In genomic region chr17:75804358-75804757, GRCm38 (mm10) we compare ENCODE assay signal across 15 mouse cellular contexts.
DNase-seq lines count a peak whose midpoint lies in the region; ATAC-seq and TF ChIP-seq lines count a peak whose summit lies in the region.
"Had no signal": no experiment of that assay in that cellular context is flagged by ENCODE, and none has a peak within 500 bp of the region (broad histone marks: within the 10 kb centered on the region; RNA-seq: fewer than 3 reads in every experiment).

No protein-coding gene starts in this region.

- intact Hi-C loops in gastrocnemius, adult 2 months (cut with DNase I) = no loop called here

- 34% methylated on average over 1 of the region's 1 CpGs for WGBS in forebrain, embryonic 15.5 days
- WGBS in forebrain, embryonic 10.5 days = 78% methylated on average over 1 of the region's 1 CpGs
- 54% methylated on average over 1 of the region's 1 CpGs for WGBS in limb, embryonic 13.5 days
- 75% methylated on average over 1 of the region's 1 CpGs for WGBS in limb, embryonic 10.5 days

- no peak overlapping the region for H3K4me2 ChIP-seq in forebrain, embryonic 15.5 days (replicated peaks)
- H3K4me2 ChIP-seq in limb, embryonic 13.5 days (replicated peaks) = no peak overlapping the region
- H3K4me2 ChIP-seq: liver, embryonic 12.5 days; lung, embryonic 15.5 days had no signal

- peaks cover 12% of the 10 kb centered on the region for H3K4me1 ChIP-seq in forebrain, embryonic 15.5 days
- H3K4me1 ChIP-seq in forebrain, embryonic 10.5 days = peaks cover 24% of the 10 kb centered on the region
- H3K4me1 ChIP-seq in limb, embryonic 13.5 days = no peaks in the 10 kb centered on the region
- no peaks in the 10 kb centered on the region for H3K4me1 ChIP-seq in limb, embryonic 10.5 days
- H3K4me1 ChIP-seq: heart, embryonic 10.5 days; lung, embryonic 15.5 days had no signal

- H3K9me3 ChIP-seq in forebrain, embryonic 15.5 days = no peaks in the 10 kb centered on the region
- no peaks in the 10 kb centered on the region for H3K9me3 ChIP-seq in forebrain, embryonic 10.5 days
- H3K9me3 ChIP-seq in limb, embryonic 13.5 days = no peaks in the 10 kb centered on the region
- H3K9me3 ChIP-seq in limb, embryonic 10.5 days (replicated peaks) = no peaks in the 10 kb centered on the region
- H3K9me3 ChIP-seq: heart, embryonic 10.5 days; liver, embryonic 12.5 days; lung, embryonic 15.5 days had no signal

- no peaks in the 10 kb centered on the region for H3K27me3 ChIP-seq in forebrain, embryonic 15.5 days
- H3K27me3 ChIP-seq in forebrain, embryonic 10.5 days (ENCODE audit: poor library complexity, severe bottlenecking) = peaks cover 56% of the 10 kb centered on the region
- no peaks in the 10 kb centered on the region for H3K27me3 ChIP-seq in limb, embryonic 13.5 days
- H3K27me3 ChIP-seq in limb, embryonic 10.5 days (ENCODE audit: low read depth, poor library complexity, severe bottlenecking) = no peaks in the 10 kb centered on the region
- H3K27me3 ChIP-seq: liver, embryonic 12.5 days; lung, embryonic 15.5 days had no signal

- no peaks in the 10 kb centered on the region for H3K36me3 ChIP-seq in forebrain, embryonic 15.5 days
- no peaks in the 10 kb centered on the region for H3K36me3 ChIP-seq in forebrain, embryonic 10.5 days (replicated peaks)
- no peaks in the 10 kb centered on the region for H3K36me3 ChIP-seq in limb, embryonic 13.5 days
- H3K36me3 ChIP-seq in limb, embryonic 10.5 days = no peaks in the 10 kb centered on the region
- H3K36me3 ChIP-seq: heart, embryonic 10.5 days; liver, embryonic 12.5 days; lung, embryonic 15.5 days had no signal

- H3K4me3 ChIP-seq in forebrain, embryonic 15.5 days = no peak overlapping the region
- no peak overlapping the region for H3K4me3 ChIP-seq in forebrain, embryonic 10.5 days
- no peak overlapping the region for H3K4me3 ChIP-seq in limb, embryonic 13.5 days
- H3K4me3 ChIP-seq in limb, embryonic 10.5 days = no peak overlapping the region
- H3K4me3 ChIP-seq in gastrocnemius, adult 2 months = no peak overlapping the region
- H3K4me3 ChIP-seq: heart, embryonic 10.5 days; liver, embryonic 12.5 days; lung, embryonic 15.5 days had no signal

- H3K9ac ChIP-seq in forebrain, embryonic 15.5 days (replicated peaks) = no peak overlapping the region
- H3K9ac ChIP-seq in limb, embryonic 13.5 days = no peak overlapping the region
- H3K9ac ChIP-seq: liver, embryonic 12.5 days; lung, embryonic 15.5 days had no signal

- TF ChIP-seq CTCF in gastrocnemius, adult 2 months (IDR thresholded peaks at IDR 0.05) = no peak

- H3K27ac ChIP-seq in forebrain, embryonic 15.5 days (replicated peaks) = no peak overlapping the region
- H3K27ac ChIP-seq in forebrain, embryonic 10.5 days = no peak overlapping the region
- H3K27ac ChIP-seq in limb, embryonic 13.5 days = no peak overlapping the region
- H3K27ac ChIP-seq in limb, embryonic 10.5 days = no peak overlapping the region
- H3K27ac ChIP-seq in gastrocnemius, adult 2 months = 0 out of 2 replicates have a peak overlapping the region, but pooled peaks have one; percentile 38
- H3K27ac ChIP-seq: heart, embryonic 10.5 days; liver, embryonic 12.5 days; lung, embryonic 15.5 days had no signal

- DNase-seq in forebrain, embryonic 10.5 days (ENCODE audit: extremely low spot score, low spot score) = no peak
- no peak for DNase-seq in limb, embryonic 10.5 days (ENCODE audit: low spot score)
- DNase-seq in brain, adult 2 months (ENCODE audit: low read depth, low spot score) = peak; percentile 16
- peak; percentile 30 for DNase-seq in gastrocnemius, adult 2 months
- DNase-seq in adrenal gland, adult 18-20 months (ENCODE audit: low spot score in 2 of 2) = no peak
- DNase-seq in layer of hippocampus, adult 9-11 months = no peak
- DNase-seq: kidney, adult 8-10 months; right cerebral cortex, postnatal 4 days; thymus, postnatal 36 days had no signal

- ATAC-seq in forebrain, embryonic 15.5 days (replicated peaks) = peak; percentile 57
- 0 out of 2 replicates have a peak, but pooled peaks have one; percentile 32 for ATAC-seq in limb, embryonic 13.5 days (ENCODE audit: low FRiP score, low read depth)
- ATAC-seq: inflammation-experienced regulatory T-cells, adult 6 months; liver, embryonic 12.5 days had no signal

Comparison
In these comparisons a context has a peak if more than half of its experiments do, and no peak if none do; other contexts are left out.
1. DNase-seq: peak in brain, adult 2 months (single experiment) and gastrocnemius, adult 2 months (single experiment); none in forebrain, embryonic 10.5 days (single experiment), limb, embryonic 10.5 days (single experiment), adrenal gland, adult 18-20 months (0 of 2) and layer of hippocampus, adult 9-11 months (single experiment).